Mouse (Mus musculus) thymus, postnatal 0 days (tissue): ENCODE measurements at regions not wholly inside any gene's neighbourhood (a gene's known extent, or its start where the extent isn't known, plus 50 kb on each side); places are given as distances from the start of the nearest gene placed in this dataset.
A peak's percentile ranks its signal among the peaks of the same experiment; 100 is the strongest.

Source experiments
- DNase-seq: peaks from one replicate; pipeline ENCODE4 v3.0.0-alpha.2; 2015; ENCODE audit warnings: low spot score

GRCm38 (mm10) chr11:114611690-114612089 lies 56.6 kb upstream of the Rpl38 start:
- no peak for DNase-seq

- no peak for DNase-seq
Observed at GRCm38 (mm10) chr11:114608009-114608408, 60.3 kb upstream of the Rpl38 start.

GRCm38 (mm10) chr11:114603108-114603507 lies 65.2 kb upstream of the Rpl38 start:
- no peak for DNase-seq

GRCm38 (mm10) chr11:114597225-114597624 lies 71.1 kb upstream of the Rpl38 start:
- DNase-seq = no peak

GRCm38 (mm10) chr11:114592961-114593360 lies 75.4 kb upstream of the Rpl38 start:
- no peak for DNase-seq

- no peak for DNase-seq
Observed at GRCm38 (mm10) chr11:114588554-114588953, 79.8 kb upstream of the Rpl38 start.

GRCm38 (mm10) chr11:114587986-114588385 lies 80.3 kb upstream of the Rpl38 start:
- no peak for DNase-seq

- DNase-seq = no peak
Observed at GRCm38 (mm10) chr11:114586400-114586799, 81.9 kb upstream of the Rpl38 start.

- no peak for DNase-seq
Observed at GRCm38 (mm10) chr11:114584804-114585203, 83.5 kb upstream of the Rpl38 start.

GRCm38 (mm10) chr11:114584146-114584545 lies 84.2 kb upstream of the Rpl38 start:
- DNase-seq = no peak

- DNase-seq = no peak
Observed at GRCm38 (mm10) chr11:114579986-114580385, 88.3 kb upstream of the Rpl38 start.

GRCm38 (mm10) chr11:114578551-114578950 lies 89.8 kb upstream of the Rpl38 start:
- no peak for DNase-seq

- peak; percentile 72 for DNase-seq
Observed at GRCm38 (mm10) chr11:114576803-114577202, 91.5 kb upstream of the Rpl38 start.

GRCm38 (mm10) chr11:114571144-114571869 lies 97.0 kb upstream of the Rpl38 start:
- no peak for DNase-seq

GRCm38 (mm10) chr11:114570076-114570475 lies 98.2 kb upstream of the Rpl38 start:
- DNase-seq = no peak

- no peak for DNase-seq
Observed at GRCm38 (mm10) chr11:114567814-114568800, 100.2 kb upstream of the Rpl38 start.

- no peak for DNase-seq
Observed at GRCm38 (mm10) chr11:114567045-114567780, 101.1 kb upstream of the Rpl38 start.

- no peak for DNase-seq
Observed at GRCm38 (mm10) chr11:114564949-114565348, 103.4 kb upstream of the Rpl38 start.

- DNase-seq = no peak
Observed at GRCm38 (mm10) chr11:114563172-114563571, 105.2 kb upstream of the Rpl38 start.

GRCm38 (mm10) chr11:114554576-114554975 lies 113.7 kb upstream of the Rpl38 start:
- DNase-seq = peak; percentile 67

GRCm38 (mm10) chr11:114553992-114554391 lies 114.3 kb upstream of the Rpl38 start:
- DNase-seq = peak; percentile 90

- DNase-seq = no peak
Observed at GRCm38 (mm10) chr11:114552176-114552575, 116.1 kb upstream of the Rpl38 start.
